Mouse (Mus musculus): ENCODE measurements at regions not wholly inside any gene's neighbourhood (a gene's known extent, or its start where the extent isn't known, plus 50 kb on each side); places are given as distances from the start of the nearest gene placed in this dataset.

GRCm38 (mm10) chr5:118857001-118857400 lies 296.5 kb downstream of the Med13l start:
- Histone ChIP-seq H3K9me3 (replicated peaks) (peaks cover 3% of the 10 kb centered on the region; the same call in 1 of the 2 replicates), H3K27ac (ENCODE audit: poor library complexity, severe bottlenecking) (no peak overlapping the region), H3K27me3 (replicated peaks) (no peaks in the 10 kb centered on the region), H3K9ac (no peak overlapping the region), H3K4me1 (replicated peaks) (peaks cover 10% of the 10 kb centered on the region; the same call in 1 of the 2 replicates), H3K36me3 (no peaks in the 10 kb centered on the region), H3K4me2 (no peak overlapping the region), H3K4me3 (no peak overlapping the region)
- WGBS: 20% methylated on average over 12 of the region's 12 CpGs
- no peak for ATAC-seq (ENCODE audit: insufficient number of reproducible peaks, low FRiP score)

DNA sequence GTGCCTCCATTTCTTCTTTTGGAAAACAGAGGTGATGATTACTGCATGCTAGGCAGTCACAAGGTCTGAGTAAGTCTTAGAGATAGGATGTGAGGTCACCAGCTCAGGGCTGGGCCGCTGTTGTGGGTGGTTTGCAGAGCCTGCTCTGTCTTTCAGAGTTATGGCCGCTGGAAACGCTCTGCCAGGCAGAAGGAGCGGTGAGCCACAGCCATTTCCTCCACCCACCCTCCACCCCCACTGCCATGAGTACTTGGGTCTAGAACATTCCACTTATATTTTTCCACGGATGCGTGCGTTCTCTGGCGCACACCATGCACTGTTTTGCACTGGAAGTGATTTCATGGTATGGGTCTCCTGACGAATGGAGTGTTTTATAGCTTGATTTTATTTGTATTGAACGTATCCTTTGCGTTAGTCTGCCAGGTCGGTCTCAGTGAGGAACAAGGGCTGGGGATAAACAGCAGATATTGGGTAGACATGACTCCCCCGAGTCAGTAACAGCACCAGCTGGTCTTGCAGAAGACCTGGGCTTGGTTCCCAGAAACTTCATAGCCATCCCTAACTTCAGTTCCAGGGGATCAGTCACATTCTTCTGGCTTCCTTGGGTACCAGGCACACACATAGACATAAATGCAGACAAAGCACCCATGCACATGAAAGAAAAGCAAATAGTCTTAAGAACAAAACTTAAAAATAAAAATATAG lies 300.8 kb downstream of the Med13l start:
- no peaks in the 10 kb centered on the region for H3K36me3 ChIP-seq
- H3K27ac ChIP-seq (ENCODE audit: poor library complexity, severe bottlenecking): no peak overlapping the region
- no peaks in the 10 kb centered on the region for H3K27me3 ChIP-seq (replicated peaks)
- H3K4me2 ChIP-seq: no peak overlapping the region
- peaks cover 21% of the 10 kb centered on the region for H3K9me3 ChIP-seq (replicated peaks)
- H3K9ac ChIP-seq: no peak overlapping the region
- ATAC-seq (ENCODE audit: insufficient number of reproducible peaks, low FRiP score): no peak
- peaks cover 10% of the 10 kb centered on the region; the same call in 1 of the 2 replicates for H3K4me1 ChIP-seq (replicated peaks)
- H3K4me3 ChIP-seq: no peak overlapping the region
- WGBS: 83% methylated on average over 13 of the region's 13 CpGs

DNA sequence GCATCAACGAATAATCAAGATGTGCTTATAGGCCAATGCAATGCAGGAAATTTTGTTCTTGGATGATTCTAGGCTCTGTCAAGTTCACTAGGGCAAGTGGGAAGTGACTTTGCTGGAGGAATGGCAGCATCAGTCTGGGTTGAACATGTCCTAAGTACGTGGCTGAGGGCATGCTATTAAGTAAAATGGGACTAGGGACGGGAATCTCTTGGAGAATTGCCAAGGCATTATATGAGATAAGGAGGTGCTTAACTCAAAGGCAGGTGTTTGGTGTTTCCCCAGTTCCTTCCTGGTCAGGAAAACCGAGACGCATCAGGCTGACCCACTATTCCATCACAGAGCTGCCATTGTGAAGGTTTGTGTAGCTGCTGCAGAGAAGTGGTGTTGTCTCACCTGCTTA lies 307.0 kb downstream of the Med13l start:
- Histone ChIP-seq H3K36me3 (no peaks in the 10 kb centered on the region), H3K9me3 (replicated peaks) (peaks cover 22% of the 10 kb centered on the region), H3K4me3 (no peak overlapping the region), H3K4me2 (no peak overlapping the region), H3K4me1 (replicated peaks) (no peaks in the 10 kb centered on the region), H3K9ac (no peak overlapping the region), H3K27ac (ENCODE audit: poor library complexity, severe bottlenecking) (no peak overlapping the region), H3K27me3 (replicated peaks) (no peaks in the 10 kb centered on the region)
- WGBS: 72% methylated on average over 5 of the region's 5 CpGs
- no peak for ATAC-seq (ENCODE audit: insufficient number of reproducible peaks, low FRiP score)

- Histone ChIP-seq H3K4me1 (replicated peaks) (no peaks in the 10 kb centered on the region), H3K36me3 (no peaks in the 10 kb centered on the region), H3K4me3 (no peak overlapping the region), H3K4me2 (no peak overlapping the region), H3K27ac (ENCODE audit: poor library complexity, severe bottlenecking) (no peak overlapping the region), H3K27me3 (replicated peaks) (0 out of 2 replicates have a peak, but pooled peaks cover 12% of the 10 kb centered on the region), H3K9me3 (replicated peaks) (peaks cover 10% of the 10 kb centered on the region; the same call in 1 of the 2 replicates), H3K9ac (no peak overlapping the region)
- no peak for ATAC-seq (ENCODE audit: insufficient number of reproducible peaks, low FRiP score)
- 74% methylated on average over 9 of the region's 9 CpGs for WGBS
These were observed 308.9 kb downstream of the Med13l start for GRCm38 (mm10) chr5:118869330-118869729.

DNA sequence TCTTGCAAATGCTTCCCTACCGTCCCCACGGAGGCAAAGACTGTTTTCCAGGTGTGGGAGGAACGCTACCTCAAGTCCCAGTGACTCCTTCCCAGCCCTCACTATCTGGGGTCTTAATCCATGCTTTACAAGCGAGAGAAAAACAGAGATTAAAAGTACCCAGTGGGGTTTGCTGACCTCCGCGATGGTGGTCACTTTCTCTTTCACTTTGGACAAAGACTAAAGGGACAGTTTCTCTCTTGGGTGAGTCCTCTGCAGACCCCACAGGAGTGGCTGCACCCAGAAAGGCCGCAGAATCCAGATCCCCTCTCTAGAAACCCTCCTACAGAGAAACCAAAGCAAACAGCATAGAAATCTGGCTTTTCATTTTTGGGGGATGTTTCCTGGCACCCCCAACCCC lies 313.4 kb downstream of the Med13l start:
- H3K27ac ChIP-seq (ENCODE audit: poor library complexity, severe bottlenecking): no peak overlapping the region
- no peak overlapping the region for H3K4me3 ChIP-seq
- 0 out of 2 replicates have a peak, but pooled peaks cover 3% of the 10 kb centered on the region for H3K4me1 ChIP-seq (replicated peaks)
- no peak for ATAC-seq (ENCODE audit: insufficient number of reproducible peaks, low FRiP score)
- peaks cover 35% of the 10 kb centered on the region for H3K27me3 ChIP-seq (replicated peaks)
- H3K36me3 ChIP-seq: no peaks in the 10 kb centered on the region
- H3K9ac ChIP-seq: no peak overlapping the region
- no peak overlapping the region for H3K4me2 ChIP-seq
- no peaks in the 10 kb centered on the region for H3K9me3 ChIP-seq (replicated peaks)
- WGBS: 42% methylated on average over 7 of the region's 7 CpGs

- H3K9ac ChIP-seq: no peak overlapping the region
- ATAC-seq (ENCODE audit: insufficient number of reproducible peaks, low FRiP score): no peak
- 55% methylated on average over 10 of the region's 10 CpGs for WGBS
These were observed 314.7 kb downstream of the Med13l start for GRCm38 (mm10) chr5:118875096-118875637.

DNA sequence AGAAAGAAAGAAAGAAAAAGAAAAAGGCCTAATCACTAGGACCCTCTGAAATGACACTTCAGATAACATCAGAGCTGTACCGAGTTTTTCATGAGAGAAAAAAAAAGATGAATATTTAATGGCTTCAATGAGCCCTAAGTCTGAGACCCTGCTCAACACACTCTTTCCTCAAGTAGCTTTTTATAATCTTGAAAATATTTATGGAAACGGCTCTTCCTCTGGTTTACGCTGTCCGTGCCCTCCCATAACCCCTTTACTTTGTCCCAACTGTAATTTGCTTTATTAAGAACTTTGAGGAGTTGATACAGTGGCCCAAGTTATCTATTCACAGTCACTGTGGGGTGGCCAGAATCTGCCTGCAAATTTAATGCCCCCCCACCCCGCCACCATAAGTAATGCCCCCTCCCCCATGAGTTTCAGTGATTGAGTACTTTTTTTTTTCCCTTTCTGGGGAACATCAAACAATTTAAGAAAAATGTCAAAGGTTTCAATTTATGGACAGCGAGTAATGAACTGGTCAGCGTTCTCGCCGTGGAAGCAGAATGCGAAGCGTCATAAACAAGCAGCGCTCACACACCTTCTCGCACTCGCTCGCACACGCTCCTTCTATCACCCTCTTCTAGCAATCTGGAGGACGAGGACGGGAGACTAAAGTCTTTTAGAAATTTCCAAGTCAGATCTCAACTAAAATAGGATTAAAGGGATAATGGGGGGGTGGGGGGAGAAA lies 316.3 kb downstream of the Med13l start:
- Histone ChIP-seq H3K9me3 (replicated peaks) (no peaks in the 10 kb centered on the region), H3K4me1 (replicated peaks) (0 out of 2 replicates have a peak, but pooled peaks cover 3% of the 10 kb centered on the region), H3K27me3 (replicated peaks) (peaks cover 46% of the 10 kb centered on the region), H3K9ac (peak overlapping the region; percentile 50; the same call in 1 of the 2 replicates), H3K27ac (ENCODE audit: poor library complexity, severe bottlenecking) (no peak overlapping the region; the same call in 1 of the 2 replicates), H3K4me3 (peak overlapping the region; percentile 34), H3K36me3 (no peaks in the 10 kb centered on the region), H3K4me2 (peak overlapping the region; percentile 66)
- ATAC-seq (ENCODE audit: insufficient number of reproducible peaks, low FRiP score): no peak
- 15% methylated on average over 18 of the region's 18 CpGs for WGBS

More at GRCm38 (mm10) chr5:118875096-118875637, 314.7 kb downstream of the Med13l start:
- peaks cover 44% of the 10 kb centered on the region for H3K27me3 ChIP-seq (replicated peaks)
- no peak overlapping the region for H3K4me3 ChIP-seq
- H3K4me2 ChIP-seq: no peak overlapping the region
- H3K9me3 ChIP-seq (replicated peaks): no peaks in the 10 kb centered on the region
- H3K4me1 ChIP-seq (replicated peaks): 0 out of 2 replicates have a peak, but pooled peaks cover 3% of the 10 kb centered on the region
- no peaks in the 10 kb centered on the region for H3K36me3 ChIP-seq
- H3K27ac ChIP-seq (ENCODE audit: poor library complexity, severe bottlenecking): no peak overlapping the region

GRCm38 (mm10) chr5:118877313-118877669 lies 316.8 kb downstream of the Med13l start:
- Histone ChIP-seq H3K4me1 (replicated peaks) (0 out of 2 replicates have a peak, but pooled peaks cover 3% of the 10 kb centered on the region), H3K27me3 (replicated peaks) (peaks cover 46% of the 10 kb centered on the region), H3K4me3 (peak overlapping the region; percentile 34), H3K4me2 (peak overlapping the region; percentile 66), H3K27ac (ENCODE audit: poor library complexity, severe bottlenecking) (no peak overlapping the region), H3K36me3 (no peaks in the 10 kb centered on the region), H3K9ac (peak overlapping the region; percentile 50), H3K9me3 (replicated peaks) (no peaks in the 10 kb centered on the region)
- under 1% methylated on average over 12 of the region's 12 CpGs for WGBS
- no peak for ATAC-seq (ENCODE audit: insufficient number of reproducible peaks, low FRiP score)

DNA sequence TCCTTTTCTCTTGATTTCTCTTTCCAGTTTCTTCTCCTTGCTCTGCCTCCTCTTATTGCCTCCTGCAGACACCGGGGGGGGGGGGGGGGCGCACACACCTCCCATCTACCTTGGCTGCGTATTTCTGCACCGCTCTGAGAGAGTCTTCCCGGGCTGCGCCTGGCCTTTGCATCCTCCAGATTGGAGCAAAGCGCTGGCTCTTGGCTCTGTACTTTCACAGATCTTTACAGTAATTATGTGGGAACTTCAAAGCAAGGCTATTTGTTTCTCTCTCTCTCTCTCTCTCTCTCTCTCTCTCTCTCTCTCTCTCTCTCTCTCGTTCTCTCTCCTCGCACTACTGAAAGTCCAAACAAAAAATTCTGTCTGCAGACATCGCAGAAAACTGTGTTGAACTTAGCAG lies 317.4 kb downstream of the Med13l start:
- Histone ChIP-seq H3K4me2 (peak overlapping the region; percentile 66), H3K4me1 (replicated peaks) (0 out of 2 replicates have a peak, but pooled peaks cover 3% of the 10 kb centered on the region), H3K9me3 (replicated peaks) (no peaks in the 10 kb centered on the region), H3K9ac (no peak overlapping the region; the same call in 1 of the 2 replicates), H3K4me3 (peak overlapping the region; percentile 34; the same call in 1 of the 2 replicates), H3K36me3 (no peaks in the 10 kb centered on the region), H3K27ac (ENCODE audit: poor library complexity, severe bottlenecking) (no peak overlapping the region), H3K27me3 (replicated peaks) (peaks cover 44% of the 10 kb centered on the region)
- ATAC-seq (ENCODE audit: insufficient number of reproducible peaks, low FRiP score): no peak
- WGBS: 25% methylated on average over 10 of the region's 10 CpGs

DNA sequence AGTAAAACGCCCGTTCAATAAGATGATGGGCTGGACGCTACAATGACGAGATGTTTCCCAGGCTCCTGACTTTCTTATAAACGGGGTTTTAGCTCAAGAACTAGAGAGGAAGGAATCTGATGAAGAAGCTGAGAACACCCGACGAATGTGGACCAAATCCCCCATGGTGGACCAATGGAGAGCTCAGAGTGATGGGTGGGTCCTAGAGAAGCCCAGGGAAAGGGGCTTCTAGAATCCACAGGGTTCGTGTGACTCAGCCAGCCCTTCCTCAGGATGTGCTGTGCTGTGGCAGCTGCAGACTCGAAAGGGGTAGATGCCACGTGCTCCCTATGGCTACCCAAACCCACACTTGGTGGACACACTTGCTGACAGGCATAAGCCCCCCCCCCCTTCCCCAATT lies 318.2 kb downstream of the Med13l start:
- no peak for ATAC-seq (ENCODE audit: insufficient number of reproducible peaks, low FRiP score)
- 0 out of 2 replicates have a peak, but pooled peaks cover 3% of the 10 kb centered on the region for H3K4me1 ChIP-seq (replicated peaks)
- H3K27ac ChIP-seq (ENCODE audit: poor library complexity, severe bottlenecking): no peak overlapping the region
- no peak overlapping the region for H3K9ac ChIP-seq
- H3K4me3 ChIP-seq: no peak overlapping the region
- no peak overlapping the region for H3K4me2 ChIP-seq
- 51% methylated on average over 10 of the region's 10 CpGs for WGBS
- no peaks in the 10 kb centered on the region for H3K9me3 ChIP-seq (replicated peaks)
- H3K27me3 ChIP-seq (replicated peaks): peaks cover 37% of the 10 kb centered on the region
- H3K36me3 ChIP-seq: no peaks in the 10 kb centered on the region
